Mouse (Mus musculus) lung, embryonic 16.5 days (tissue): ENCODE measurements around the gene P2rx7. TPM values are rescaled to one million over a fixed set of nuclear protein-coding genes. Genes with fewer than 3 reads are reported as not detected.
A peak's percentile ranks its signal among the peaks of the same experiment; 100 is the strongest.
"Not testable (repeated sequence)": the region's sequence is repeated elsewhere in the genome, so short reads cannot be mapped to it uniquely, and the experiment has no call there.

Experiments
- ATAC-seq: fragments of 200-750 bp; cut with Nextera tagmentation; 2 replicates; pipeline ENCODE4 v1.8.0; 2017; ENCODE audit warnings: low read depth, mild to moderate bottlenecking, moderate library complexity
- H3K27ac ChIP-seq: fragments of 300-500 bp; sonication (generic); 2 replicates; pipeline ENCODE4 v1.5.1; 2014; ENCODE audit warnings: mild to moderate bottlenecking, control low read depth, low read length
- H3K27me3 ChIP-seq: fragments of 300-500 bp; sonication (generic); 2 replicates; pipeline ENCODE4 v1.6.1; 2014; ENCODE audit warnings: low read depth, low read length, mixed read lengths; ENCODE audit not compliant: control insufficient read depth, insufficient read depth
- H3K36me3 ChIP-seq: fragments of 300-500 bp; sonication (generic); 2 replicates; pipeline ENCODE4 v1.6.1; 2014; ENCODE audit warnings: low read length; ENCODE audit not compliant: control insufficient read depth, insufficient read depth
- H3K4me1 ChIP-seq: fragments of 300-500 bp; sonication (generic); replicated peaks from 2 replicates; pipeline ENCODE4 v1.6.1; 2014; ENCODE audit warnings: low read length, mixed read lengths; ENCODE audit not compliant: control insufficient read depth, insufficient read depth
- H3K4me2 ChIP-seq: fragments of 300-500 bp; sonication (generic); 2 replicates; pipeline ENCODE4 v1.6.1; 2014; ENCODE audit warnings: low read depth, low read length, control low read depth
- H3K4me3 ChIP-seq: fragments of 300-500 bp; sonication (generic); 2 replicates; pipeline ENCODE4 v1.5.1; 2014; ENCODE audit warnings: mild to moderate bottlenecking, low read length, control low read depth
- H3K9ac ChIP-seq: fragments of 300-500 bp; sonication (generic); 2 replicates; pipeline ENCODE4 v1.6.1; 2014; ENCODE audit warnings: low read length, control low read depth
- H3K9me3 ChIP-seq: fragments of 300-500 bp; sonication (generic); 2 replicates; pipeline ENCODE4 v1.6.1; 2016; ENCODE audit warnings: low read length; ENCODE audit not compliant: control insufficient read depth
- WGBS: fragments of 180-500 bp; shearing (Covaris S2); extraction: QIAGEN DNeasy Blood & Tissue Kit; methylation state at CpG from one replicate; pipeline ENCODE4 v1.1.7; 2014; 5-methylcytosine and 5-hydroxymethylcytosine counted together
- polyA plus RNA-seq: library from polyadenylated mRNA; unstranded; fragments of >200 nt; fragmentation: Nextera tagmentation; extraction: Ambion mirVana; gene quantifications from 2 replicates; pipeline ENCODE4 v1.2.1, GENCODE M21; 2015

Gene P2rx7
- polyA plus RNA-seq, 1 experiment from 2014 or later, result 4.2 TPM

DNA sequence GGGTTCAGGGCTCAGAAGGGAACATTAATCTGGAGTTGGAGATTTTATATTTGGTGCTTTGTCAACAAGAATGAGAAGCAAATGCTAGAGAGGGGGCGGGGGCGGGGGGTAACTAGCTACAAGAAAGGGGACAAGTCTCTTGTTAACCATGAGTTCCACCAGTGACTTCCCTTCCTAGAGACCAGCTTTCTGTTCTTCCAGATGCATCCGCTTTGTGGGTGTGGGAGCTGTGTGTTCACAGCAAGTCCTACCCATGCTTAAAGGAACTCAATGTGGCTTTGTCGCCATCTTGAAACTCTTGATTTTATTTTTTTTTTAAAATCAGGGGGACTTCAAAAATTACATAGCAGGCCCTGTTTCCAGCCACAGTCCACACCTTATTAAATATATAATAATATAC lies 4.2 kb upstream of the P2rx7 start:
- Histone ChIP-seq H3K9me3 (no peaks in the 10 kb centered on the region), H3K4me2 (no peak overlapping the region), H3K27ac (no peak overlapping the region), H3K4me1 (0 out of 2 replicates have a peak, but pooled peaks cover 10% of the 10 kb centered on the region), H3K27me3 (no peaks in the 10 kb centered on the region), H3K36me3 (no peaks in the 10 kb centered on the region), H3K9ac (no peak overlapping the region), H3K4me3 (no peak overlapping the region)
- WGBS, result 90% methylated on average over 4 of the region's 4 CpGs
- no peak for ATAC-seq

DNA sequence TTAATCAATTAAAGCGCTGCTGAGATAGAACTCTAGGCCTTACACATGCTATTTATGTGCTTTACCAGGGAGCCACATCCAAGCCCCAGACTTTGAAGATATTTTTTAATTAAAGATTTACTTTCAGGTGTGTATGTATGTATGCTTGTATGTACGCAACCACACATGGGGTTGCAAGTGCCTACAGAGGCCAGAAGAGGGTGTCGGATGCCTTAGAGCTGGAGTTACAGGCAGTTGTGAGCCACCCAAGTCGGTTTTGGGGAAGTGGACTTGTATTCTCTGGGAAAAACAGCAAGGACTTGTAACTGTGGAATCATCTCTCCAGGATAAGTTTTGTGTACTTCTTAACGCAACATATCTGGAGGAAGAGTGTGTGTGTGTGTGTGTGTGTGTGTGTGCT lies 3.7 kb upstream of the P2rx7 start:
- Histone ChIP-seq H3K27ac (no peak overlapping the region), H3K4me2 (no peak overlapping the region), H3K9ac (no peak overlapping the region), H3K4me3 (no peak overlapping the region), H3K9me3 (no peaks in the 10 kb centered on the region), H3K36me3 (no peaks in the 10 kb centered on the region), H3K27me3 (no peaks in the 10 kb centered on the region), H3K4me1 (0 out of 2 replicates have a peak, but pooled peaks cover 10% of the 10 kb centered on the region)
- ATAC-seq, result no peak
- WGBS, result 85% methylated on average over 5 of the region's 5 CpGs

DNA sequence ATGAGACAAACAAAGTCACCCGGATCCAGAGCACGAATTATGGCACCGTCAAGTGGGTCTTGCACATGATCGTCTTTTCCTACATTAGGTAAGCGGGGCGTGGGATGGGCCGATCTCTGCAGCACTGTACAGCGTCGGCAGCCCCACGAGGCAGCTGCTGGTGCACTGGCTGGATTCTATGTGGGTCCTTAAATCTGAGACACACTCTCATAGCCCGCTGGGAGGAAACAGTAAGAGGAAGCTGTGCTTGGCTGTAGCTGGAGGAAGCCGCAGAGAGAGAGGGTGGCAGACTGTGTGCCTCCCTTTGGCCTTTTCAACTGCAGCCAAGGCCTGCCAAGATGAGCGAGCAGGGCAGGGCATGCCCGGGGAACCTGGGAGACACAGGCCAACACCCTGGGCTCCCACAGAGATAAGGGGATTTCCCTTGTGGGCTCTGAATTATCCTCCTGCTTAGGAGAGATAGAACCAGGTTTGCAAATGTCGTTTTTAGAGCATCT lies 448 bp downstream of the P2rx7 start:
- Histone ChIP-seq H3K27me3 (no peaks in the 10 kb centered on the region), H3K4me1 (0 out of 2 replicates have a peak, but pooled peaks cover 8% of the 10 kb centered on the region), H3K9ac (peak overlapping the region; percentile 37; the same call in 1 of the 2 replicates), H3K27ac (peak overlapping the region; percentile 41), H3K36me3 (no peaks in the 10 kb centered on the region), H3K4me3 (peak overlapping the region; percentile 30), H3K9me3 (no peaks in the 10 kb centered on the region), H3K4me2 (peak overlapping the region; percentile 33)
- peak; percentile 53 for ATAC-seq
- WGBS, result 59% methylated on average over 15 of the region's 15 CpGs

DNA sequence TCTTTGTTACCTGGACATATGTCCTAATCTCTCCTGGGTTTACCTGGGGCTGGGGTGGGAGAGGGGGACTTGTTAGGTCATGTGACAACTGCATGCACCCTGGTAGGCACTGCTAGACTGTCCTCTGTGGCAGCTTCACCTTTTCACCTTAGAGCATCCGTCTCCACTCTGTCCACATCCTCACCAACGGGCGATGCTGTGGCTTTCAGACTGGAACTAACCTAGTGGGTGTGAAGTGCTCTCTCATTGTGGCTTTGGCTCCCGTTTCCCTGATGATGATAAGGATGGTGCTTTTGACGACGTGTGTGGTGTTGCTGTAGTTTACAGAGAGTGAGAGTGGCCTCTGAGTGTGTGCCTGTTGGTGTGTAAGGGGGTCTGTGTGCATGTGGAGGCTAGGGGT lies 1.6 kb downstream of the P2rx7 start:
- no peak for ATAC-seq
- 51% methylated on average over 6 of the region's 6 CpGs for WGBS

DNA sequence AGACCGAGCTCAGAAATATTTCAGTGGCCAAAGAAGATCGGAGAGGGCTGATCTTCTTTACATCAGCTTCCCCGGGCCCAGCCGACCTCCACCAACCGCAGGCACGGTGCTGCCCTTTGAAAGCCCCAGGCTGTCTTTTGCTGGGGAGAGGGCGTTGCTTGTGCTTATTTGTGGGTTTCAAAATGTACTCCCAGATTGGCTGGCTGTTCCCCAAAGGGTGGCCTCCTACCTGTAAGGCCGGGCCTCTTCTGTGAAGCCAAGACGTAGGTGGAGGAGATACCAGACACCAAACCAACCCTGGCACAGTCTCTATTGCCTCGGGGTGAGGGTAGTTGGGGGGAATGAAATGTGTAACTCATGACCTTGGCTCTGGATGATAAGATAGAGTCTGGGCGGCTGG lies 2.3 kb downstream of the P2rx7 start:
- 83% methylated on average over 11 of the region's 11 CpGs for WGBS
- Histone ChIP-seq H3K36me3 (no peaks in the 10 kb centered on the region), H3K9ac (no peak overlapping the region), H3K4me2 (no peak overlapping the region), H3K4me1 (0 out of 2 replicates have a peak, but pooled peaks cover 8% of the 10 kb centered on the region), H3K27me3 (no peaks in the 10 kb centered on the region), H3K4me3 (no peak overlapping the region), H3K9me3 (no peaks in the 10 kb centered on the region), H3K27ac (no peak overlapping the region)
- no peak for ATAC-seq

More for the DNA sequence above, 1.6 kb downstream of the P2rx7 start:
- no peak overlapping the region for H3K9ac ChIP-seq
- no peaks in the 10 kb centered on the region for H3K36me3 ChIP-seq
- no peak overlapping the region for H3K4me3 ChIP-seq
- no peak overlapping the region for H3K4me2 ChIP-seq
- H3K9me3 ChIP-seq, result no peaks in the 10 kb centered on the region
- H3K4me1 ChIP-seq, result 0 out of 2 replicates have a peak, but pooled peaks cover 8% of the 10 kb centered on the region
- H3K27ac ChIP-seq, result no peak overlapping the region
- H3K27me3 ChIP-seq, result no peaks in the 10 kb centered on the region

DNA sequence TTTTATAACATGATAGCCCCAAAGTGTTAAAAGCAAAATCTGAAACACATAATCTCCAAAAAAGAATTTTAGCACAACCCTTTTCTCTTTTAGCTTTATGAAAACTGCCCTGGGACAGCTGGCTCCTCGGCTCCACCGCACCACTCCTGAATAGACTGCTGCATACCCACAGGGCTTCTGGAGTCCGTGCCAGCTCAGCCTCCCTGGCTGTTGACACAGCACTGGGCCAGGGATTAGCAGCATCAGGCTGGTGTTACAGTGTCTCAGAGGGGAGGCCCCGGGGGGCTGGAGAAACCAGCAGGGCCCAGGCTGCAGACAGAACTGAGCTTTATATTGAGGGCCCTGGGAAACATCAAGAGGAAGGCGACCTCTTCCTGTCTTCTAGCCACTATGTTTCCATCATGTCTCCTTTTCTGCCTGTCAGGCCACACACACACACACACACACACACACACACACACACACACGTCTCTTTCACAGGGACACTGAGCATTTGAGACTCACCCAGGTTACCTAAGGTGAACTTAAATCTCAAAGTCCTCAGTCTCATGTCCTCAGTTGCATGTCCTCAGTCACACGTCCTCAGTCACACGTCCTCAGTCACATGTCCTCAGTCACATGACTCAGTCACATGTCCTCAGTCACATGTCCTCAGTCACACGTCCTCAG lies 3.7 kb downstream of the P2rx7 start:
- H3K4me3 ChIP-seq, result no peak overlapping the region
- no peaks in the 10 kb centered on the region for H3K36me3 ChIP-seq
- H3K4me1 ChIP-seq, result 0 out of 2 replicates have a peak, but pooled peaks cover 8% of the 10 kb centered on the region
- no peaks in the 10 kb centered on the region for H3K9me3 ChIP-seq
- WGBS, result 64% methylated on average over 9 of the region's 9 CpGs
- no peaks in the 10 kb centered on the region for H3K27me3 ChIP-seq
- ATAC-seq, result no peak
- H3K27ac ChIP-seq, result no peak overlapping the region
- no peak overlapping the region for H3K9ac ChIP-seq
- H3K4me2 ChIP-seq, result no peak overlapping the region

DNA sequence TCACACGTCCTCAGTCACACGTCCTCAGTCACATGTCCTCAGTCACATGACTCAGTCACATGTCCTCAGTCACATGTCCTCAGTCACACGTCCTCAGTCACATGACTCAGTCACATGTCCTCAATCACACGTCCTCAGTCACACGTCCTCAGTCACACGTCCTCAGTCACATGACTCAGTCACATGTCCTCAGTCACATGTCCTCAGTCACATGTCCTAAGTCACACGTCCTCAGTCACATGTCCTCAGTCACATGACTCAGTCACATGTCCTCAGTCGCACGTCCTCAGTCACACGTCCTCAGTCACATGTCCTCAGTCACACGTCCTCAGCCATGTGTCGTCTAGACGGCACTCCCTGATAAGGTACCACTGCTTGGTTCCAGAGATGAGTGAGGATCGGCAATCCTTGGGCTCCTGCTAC lies 4.3 kb downstream of the P2rx7 start:
- H3K4me3 ChIP-seq, H3K9me3 ChIP-seq, H3K9ac ChIP-seq, H3K4me2 ChIP-seq, H3K36me3 ChIP-seq, ATAC-seq, H3K27ac ChIP-seq, H3K27me3 ChIP-seq: not testable (repeated sequence)
- WGBS, result 87% methylated on average over 14 of the region's 14 CpGs
- H3K4me1 ChIP-seq, result peaks cover 10% of the 10 kb centered on the region; the same call in 1 of the 2 replicates

DNA sequence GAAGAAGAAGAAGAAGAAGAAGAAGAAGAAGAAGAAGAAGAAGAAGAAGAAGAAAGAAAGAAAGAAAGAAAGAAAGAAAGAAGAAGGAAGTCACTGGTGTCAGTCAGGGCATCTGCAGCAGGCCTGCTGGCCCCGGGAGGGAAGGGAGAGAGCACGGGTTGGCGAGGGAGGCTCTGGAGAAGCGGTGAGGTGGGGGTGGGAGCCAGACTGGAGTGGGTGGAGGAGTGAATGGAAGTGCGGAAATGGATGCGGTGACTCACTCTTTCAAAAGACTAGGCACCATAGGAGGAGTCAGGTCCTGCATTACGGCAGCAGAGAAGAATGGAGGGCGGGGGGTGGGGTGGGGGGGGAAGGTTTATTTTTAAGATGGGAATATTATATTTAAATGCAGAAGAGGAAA lies 5.6 kb downstream of the P2rx7 start:
- Histone ChIP-seq H3K9ac (no peak overlapping the region), H3K36me3 (no peaks in the 10 kb centered on the region), H3K27ac (no peak overlapping the region), H3K4me3 (no peak overlapping the region), H3K27me3 (no peaks in the 10 kb centered on the region), H3K9me3 (no peaks in the 10 kb centered on the region), H3K4me1 (peaks cover 14% of the 10 kb centered on the region), H3K4me2 (no peak overlapping the region)
- no peak for ATAC-seq
- WGBS, result 73% methylated on average over 8 of the region's 8 CpGs

DNA sequence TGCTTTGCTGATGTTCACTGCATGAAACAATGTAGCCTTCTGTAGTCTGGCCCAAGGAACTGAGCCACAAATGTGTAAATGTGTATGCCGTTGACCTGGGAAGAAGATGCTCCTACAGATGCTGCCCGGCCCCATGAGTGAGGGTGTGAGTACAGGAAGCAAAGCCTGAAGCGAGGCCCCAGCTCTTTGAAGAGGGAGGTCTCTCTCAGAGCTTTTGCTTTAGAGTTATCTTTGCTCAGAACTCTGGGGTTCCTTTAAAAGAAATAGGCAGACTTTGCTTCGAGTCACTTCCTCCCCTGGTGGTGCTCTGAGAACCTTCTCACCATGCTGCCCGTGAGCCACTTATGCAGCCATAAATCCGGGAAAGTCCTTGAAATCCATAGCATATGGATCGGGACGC lies 6.4 kb downstream of the P2rx7 start:
- Histone ChIP-seq H3K9me3 (no peaks in the 10 kb centered on the region), H3K36me3 (no peaks in the 10 kb centered on the region), H3K4me1 (peaks cover 14% of the 10 kb centered on the region), H3K4me2 (no peak overlapping the region), H3K9ac (no peak overlapping the region), H3K27me3 (no peaks in the 10 kb centered on the region), H3K4me3 (no peak overlapping the region), H3K27ac (no peak overlapping the region)
- 83% methylated on average over 8 of the region's 8 CpGs for WGBS
- no peak for ATAC-seq
